Mouse (Mus musculus): ENCODE results near the gene Scn8a. TPM values are rescaled to one million over a fixed set of nuclear protein-coding genes. Genes with fewer than 3 reads are reported as not detected.

The Scn8a gene
- polyA plus RNA-seq, 1 experiment from 2014 or later = 15.1 TPM

- no peaks in the 10 kb centered on the region for H3K9me3 ChIP-seq (ENCODE audit: control insufficient read depth, low read length)
- ATAC-seq (ENCODE audit: low FRiP score, low TSS enrichment) = no peak
- no peaks in the 10 kb centered on the region for H3K27me3 ChIP-seq (ENCODE audit: control insufficient read depth, insufficient read depth, low read length)
- no peak overlapping the region for H3K27ac ChIP-seq (ENCODE audit: low read depth, low read length)
- no peak overlapping the region for H3K4me3 ChIP-seq (ENCODE audit: low read length)
- H3K4me1 ChIP-seq (ENCODE audit: control insufficient read depth, insufficient read depth, low read length) = no peaks in the 10 kb centered on the region
- no peak overlapping the region for H3K4me2 ChIP-seq (replicated peaks; ENCODE audit: low read depth, low read length)
- WGBS = 86% methylated on average over 7 of the region's 7 CpGs
- H3K36me3 ChIP-seq (ENCODE audit: control insufficient read depth, insufficient read depth, low read length) = no peaks in the 10 kb centered on the region
- no peak overlapping the region for H3K9ac ChIP-seq (ENCODE audit: low read depth, low read length)
These were observed 84.3 kb downstream of the Scn8a start for GRCm38 (mm10) chr15:100953955-100954354.

- no peak for ATAC-seq (ENCODE audit: low FRiP score, low TSS enrichment)
- Histone ChIP-seq H3K36me3 (ENCODE audit: control insufficient read depth, insufficient read depth, low read length) (no peaks in the 10 kb centered on the region), H3K4me3 (ENCODE audit: low read length) (no peak overlapping the region), H3K9ac (ENCODE audit: low read depth, low read length) (no peak overlapping the region), H3K27ac (ENCODE audit: low read depth, low read length) (no peak overlapping the region), H3K27me3 (ENCODE audit: control insufficient read depth, insufficient read depth, low read length) (no peaks in the 10 kb centered on the region), H3K4me2 (replicated peaks; ENCODE audit: low read depth, low read length) (no peak overlapping the region), H3K4me1 (ENCODE audit: control insufficient read depth, insufficient read depth, low read length) (no peaks in the 10 kb centered on the region), H3K9me3 (ENCODE audit: control insufficient read depth, low read length) (no peaks in the 10 kb centered on the region)
- WGBS = 80% methylated on average over 16 of the region's 16 CpGs
These were observed 85.1 kb downstream of the Scn8a start for GRCm38 (mm10) chr15:100954751-100955150.

DNA sequence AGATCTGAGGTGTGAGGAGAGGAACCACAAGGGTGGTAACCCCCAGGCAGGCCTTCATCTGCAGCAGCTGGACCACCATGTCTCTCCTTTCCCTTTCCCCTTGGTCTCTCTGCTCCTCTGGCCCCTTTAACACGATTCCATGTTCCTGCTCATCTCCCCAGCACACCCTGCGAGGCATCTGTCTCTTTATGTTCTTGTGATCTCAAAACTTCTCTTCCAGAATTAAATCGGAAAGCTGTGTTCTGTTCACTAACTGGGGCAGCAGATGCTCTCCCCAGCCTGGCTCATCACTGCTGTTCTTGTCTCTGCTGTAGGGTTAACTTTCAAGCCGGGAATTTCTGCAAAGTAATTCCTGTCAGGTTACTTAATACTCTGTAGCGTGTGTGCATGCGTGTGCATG lies 91.3 kb downstream of the Scn8a start:
- Histone ChIP-seq H3K9ac (ENCODE audit: low read depth, low read length) (no peak overlapping the region), H3K4me1 (ENCODE audit: control insufficient read depth, insufficient read depth, low read length) (no peaks in the 10 kb centered on the region), H3K27me3 (ENCODE audit: control insufficient read depth, insufficient read depth, low read length) (no peaks in the 10 kb centered on the region), H3K27ac (ENCODE audit: low read depth, low read length) (no peak overlapping the region), H3K9me3 (ENCODE audit: control insufficient read depth, low read length) (no peaks in the 10 kb centered on the region), H3K4me3 (ENCODE audit: low read length) (no peak overlapping the region), H3K4me2 (replicated peaks; ENCODE audit: low read depth, low read length) (no peak overlapping the region), H3K36me3 (ENCODE audit: control insufficient read depth, insufficient read depth, low read length) (no peaks in the 10 kb centered on the region)
- no peak for ATAC-seq (ENCODE audit: low FRiP score, low TSS enrichment)
- WGBS = 84% methylated on average over 6 of the region's 6 CpGs

GRCm38 (mm10) chr15:100961561-100961960 lies 91.9 kb downstream of the Scn8a start:
- Histone ChIP-seq H3K4me3 (ENCODE audit: low read length) (no peak overlapping the region), H3K9me3 (ENCODE audit: control insufficient read depth, low read length) (no peaks in the 10 kb centered on the region), H3K4me2 (replicated peaks; ENCODE audit: low read depth, low read length) (no peak overlapping the region), H3K9ac (ENCODE audit: low read depth, low read length) (no peak overlapping the region), H3K27ac (ENCODE audit: low read depth, low read length) (no peak overlapping the region), H3K36me3 (ENCODE audit: control insufficient read depth, insufficient read depth, low read length) (no peaks in the 10 kb centered on the region), H3K27me3 (ENCODE audit: control insufficient read depth, insufficient read depth, low read length) (no peaks in the 10 kb centered on the region), H3K4me1 (ENCODE audit: control insufficient read depth, insufficient read depth, low read length) (no peaks in the 10 kb centered on the region)
- WGBS = 74% methylated on average over 4 of the region's 4 CpGs
- no peak for ATAC-seq (ENCODE audit: low FRiP score, low TSS enrichment)

- Histone ChIP-seq H3K4me3 (ENCODE audit: low read length) (no peak overlapping the region), H3K4me2 (replicated peaks; ENCODE audit: low read depth, low read length) (no peak overlapping the region), H3K36me3 (ENCODE audit: control insufficient read depth, insufficient read depth, low read length) (no peaks in the 10 kb centered on the region), H3K9ac (ENCODE audit: low read depth, low read length) (no peak overlapping the region), H3K27ac (ENCODE audit: low read depth, low read length) (no peak overlapping the region), H3K27me3 (ENCODE audit: control insufficient read depth, insufficient read depth, low read length) (no peaks in the 10 kb centered on the region), H3K9me3 (ENCODE audit: control insufficient read depth, low read length) (no peaks in the 10 kb centered on the region), H3K4me1 (ENCODE audit: control insufficient read depth, insufficient read depth, low read length) (0 out of 2 replicates have a peak, but pooled peaks cover 5% of the 10 kb centered on the region)
- WGBS = 58% methylated on average over 11 of the region's 11 CpGs
- no peak for ATAC-seq (ENCODE audit: low FRiP score, low TSS enrichment)
These were observed 101.8 kb downstream of the Scn8a start for GRCm38 (mm10) chr15:100971443-100971842.

- no peak overlapping the region for H3K9ac ChIP-seq (ENCODE audit: low read depth, low read length)
- 31% methylated on average over 11 of the region's 11 CpGs for WGBS
These were observed 103.1 kb downstream of the Scn8a start for GRCm38 (mm10) chr15:100972795-100973194.

DNA sequence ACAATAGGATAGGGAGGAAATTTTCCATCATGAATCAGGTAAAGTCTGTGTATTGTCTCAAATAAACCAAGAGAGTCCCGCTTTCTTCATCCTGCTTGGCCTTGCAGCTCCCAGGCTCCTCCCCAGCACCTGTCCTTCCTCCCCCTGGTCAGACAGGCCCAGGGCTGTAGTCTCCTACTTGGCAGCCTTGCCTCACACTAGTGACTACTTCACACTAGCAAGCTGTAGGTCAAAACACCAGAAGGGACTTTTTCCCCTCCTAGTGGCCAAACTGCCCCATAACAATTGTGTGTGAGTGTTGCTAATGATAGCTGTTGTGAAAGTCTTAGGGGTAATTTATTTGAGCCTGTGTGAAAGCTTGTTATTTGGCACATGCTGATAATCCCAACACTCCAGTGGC lies 105.0 kb downstream of the Scn8a start:
- ATAC-seq (ENCODE audit: low FRiP score, low TSS enrichment) = no peak
- H3K9ac ChIP-seq (ENCODE audit: low read depth, low read length) = no peak overlapping the region
- H3K4me2 ChIP-seq (replicated peaks; ENCODE audit: low read depth, low read length) = no peak overlapping the region
- H3K27ac ChIP-seq (ENCODE audit: low read depth, low read length) = no peak overlapping the region
- WGBS = 78% methylated on average over 1 of the region's 1 CpGs
- H3K4me1 ChIP-seq (ENCODE audit: control insufficient read depth, insufficient read depth, low read length) = no peaks in the 10 kb centered on the region
- no peaks in the 10 kb centered on the region for H3K27me3 ChIP-seq (ENCODE audit: control insufficient read depth, insufficient read depth, low read length)
- H3K9me3 ChIP-seq (ENCODE audit: control insufficient read depth, low read length) = no peaks in the 10 kb centered on the region
- H3K36me3 ChIP-seq (ENCODE audit: control insufficient read depth, insufficient read depth, low read length) = no peaks in the 10 kb centered on the region
- no peak overlapping the region for H3K4me3 ChIP-seq (ENCODE audit: low read length)

More at GRCm38 (mm10) chr15:100972795-100973194, 103.1 kb downstream of the Scn8a start:
- no peaks in the 10 kb centered on the region for H3K9me3 ChIP-seq (ENCODE audit: control insufficient read depth, low read length)
- H3K36me3 ChIP-seq (ENCODE audit: control insufficient read depth, insufficient read depth, low read length) = no peaks in the 10 kb centered on the region
- H3K27me3 ChIP-seq (ENCODE audit: control insufficient read depth, insufficient read depth, low read length) = no peaks in the 10 kb centered on the region
- no peak for ATAC-seq (ENCODE audit: low FRiP score, low TSS enrichment)
- H3K27ac ChIP-seq (ENCODE audit: low read depth, low read length) = no peak overlapping the region
- H3K4me3 ChIP-seq (ENCODE audit: low read length) = no peak overlapping the region
- H3K4me1 ChIP-seq (ENCODE audit: control insufficient read depth, insufficient read depth, low read length) = 0 out of 2 replicates have a peak, but pooled peaks cover 5% of the 10 kb centered on the region
- H3K4me2 ChIP-seq (replicated peaks; ENCODE audit: low read depth, low read length) = no peak overlapping the region

- no peak overlapping the region for H3K27ac ChIP-seq (ENCODE audit: low read depth, low read length)
- H3K9me3 ChIP-seq (ENCODE audit: control insufficient read depth, low read length) = no peaks in the 10 kb centered on the region
- H3K36me3 ChIP-seq (ENCODE audit: control insufficient read depth, insufficient read depth, low read length) = no peaks in the 10 kb centered on the region
- peak overlapping the region; percentile 51 for H3K9ac ChIP-seq (ENCODE audit: low read depth, low read length)
- H3K4me1 ChIP-seq (ENCODE audit: control insufficient read depth, insufficient read depth, low read length) = peaks cover 10% of the 10 kb centered on the region
- under 1% methylated on average over 46 of the region's 46 CpGs for WGBS
- peak; percentile 87 for ATAC-seq (ENCODE audit: low FRiP score, low TSS enrichment)
- H3K4me3 ChIP-seq (ENCODE audit: low read length) = peak overlapping the region; percentile 56
- peak overlapping the region; percentile 93 for H3K4me2 ChIP-seq (replicated peaks; ENCODE audit: low read depth, low read length)
- peaks cover 2% of the 10 kb centered on the region; the same call in 1 of the 2 replicates for H3K27me3 ChIP-seq (ENCODE audit: control insufficient read depth, insufficient read depth, low read length)
These were observed 113.9 kb downstream of the Scn8a start for GRCm38 (mm10) chr15:100983427-100984153.

- no peak for ATAC-seq (ENCODE audit: low FRiP score, low TSS enrichment)
- WGBS = 8% methylated on average over 12 of the region's 12 CpGs
- Histone ChIP-seq H3K4me2 (replicated peaks; ENCODE audit: low read depth, low read length) (peak overlapping the region; percentile 93), H3K4me3 (ENCODE audit: low read length) (peak overlapping the region; percentile 56), H3K27ac (ENCODE audit: low read depth, low read length) (no peak overlapping the region), H3K9ac (ENCODE audit: low read depth, low read length) (peak overlapping the region; percentile 51; the same call in 1 of the 2 replicates), H3K4me1 (ENCODE audit: control insufficient read depth, insufficient read depth, low read length) (peaks cover 10% of the 10 kb centered on the region), H3K27me3 (ENCODE audit: control insufficient read depth, insufficient read depth, low read length) (peaks cover 2% of the 10 kb centered on the region; the same call in 1 of the 2 replicates), H3K36me3 (ENCODE audit: control insufficient read depth, insufficient read depth, low read length) (no peaks in the 10 kb centered on the region), H3K9me3 (ENCODE audit: control insufficient read depth, low read length) (no peaks in the 10 kb centered on the region)
These were observed 114.7 kb downstream of the Scn8a start for GRCm38 (mm10) chr15:100984154-100984893.
